Mouse (Mus musculus): Measurements from ENCODE around the gene Ccnd3. TPM values are rescaled to one million over a fixed set of nuclear protein-coding genes. Genes with fewer than 3 reads are reported as not detected.

The Ccnd3 gene
- polyA plus RNA-seq, 2 experiments = 195 to 379 TPM

- 92% methylated on average over 3 of the region's 3 CpGs for WGBS (ENCODE audit: insufficient replicate concordance)
- no peaks in the 10 kb centered on the region for H3K9me3 ChIP-seq (ENCODE audit: control insufficient read depth, low read length)
- no peaks in the 10 kb centered on the region for H3K27me3 ChIP-seq (ENCODE audit: control insufficient read depth, insufficient read depth, low read length)
- DNase-seq (ENCODE audit: low read depth in 3 of 3, low spot score in 3 of 3) (no peak), ATAC-seq (ENCODE audit: insufficient read depth) (no peak)
- TF ChIP-seq CTCF (IDR thresholded peaks at IDR 0.05; ENCODE audit: low read depth) (peak; percentile 60), EP300 (IDR thresholded peaks at IDR 0.05; ENCODE audit: low read depth) (no peak)
- H3K27ac ChIP-seq = no peak overlapping the region
- peaks cover 35 to 55% of the 10 kb centered on the region in 2 experiments for H3K4me1 ChIP-seq (replicated peaks; ENCODE audit: control insufficient read depth in 2 of 2, insufficient read depth in 2 of 2, low read length in 1 of 2)
- H3K4me2 ChIP-seq (ENCODE audit: low read depth) = no peak overlapping the region
- H3K4me3 ChIP-seq (ENCODE audit: insufficient read depth in 1 of 2, low read depth in 2 of 2, low read length in 2 of 2) = no peak overlapping the region
- no peak overlapping the region for H3K9ac ChIP-seq (replicated peaks)
- H3K36me3 ChIP-seq (replicated peaks; ENCODE audit: control insufficient read depth, insufficient read depth, low read depth) = no peaks in the 10 kb centered on the region
These were observed 11.4 kb downstream of the Ccnd3 start for GRCm38 (mm10) chr17:47516232-47516631.

GRCm38 (mm10) chr17:47518205-47518604 is 13.4 kb downstream of the Ccnd3 start:
- DNase-seq (ENCODE audit: low read depth in 3 of 3, low spot score in 3 of 3) (no peak), ATAC-seq (ENCODE audit: insufficient read depth) (no peak)
- no peak overlapping the region; the same call in none of the 2 replicates for H3K27ac ChIP-seq
- WGBS (ENCODE audit: insufficient replicate concordance) = 61% methylated on average over 8 of the region's 8 CpGs
- H3K4me2 ChIP-seq (ENCODE audit: low read depth) = no peak overlapping the region
- peaks cover 33 to 53% of the 10 kb centered on the region in 2 experiments for H3K4me1 ChIP-seq (replicated peaks; ENCODE audit: control insufficient read depth in 2 of 2, insufficient read depth in 2 of 2, low read length in 1 of 2)
- TF ChIP-seq EP300 (IDR thresholded peaks at IDR 0.05; ENCODE audit: low read depth) (no peak), CTCF (IDR thresholded peaks at IDR 0.05; ENCODE audit: low read depth) (no peak)
- H3K9ac ChIP-seq (replicated peaks) = no peak overlapping the region; the same call in 1 of the 2 replicates
- no peaks in the 10 kb centered on the region for H3K27me3 ChIP-seq (ENCODE audit: control insufficient read depth, insufficient read depth, low read length)
- H3K9me3 ChIP-seq (ENCODE audit: control insufficient read depth, low read length) = no peaks in the 10 kb centered on the region
- no peaks in the 10 kb centered on the region for H3K36me3 ChIP-seq (replicated peaks; ENCODE audit: control insufficient read depth, insufficient read depth, low read depth)
- no peak overlapping the region for H3K4me3 ChIP-seq (ENCODE audit: insufficient read depth in 1 of 2, low read depth in 2 of 2, low read length in 2 of 2)

GRCm38 (mm10) chr17:47521551-47522258 is 16.9 kb downstream of the Ccnd3 start:
- 3% methylated on average over 17 of the region's 17 CpGs for WGBS (ENCODE audit: insufficient replicate concordance)
- peak; percentile 82 to 85 (median 83) for DNase-seq (ENCODE audit: low read depth in 3 of 3, low spot score in 3 of 3)
- peak overlapping the region; percentile 98 for H3K27ac ChIP-seq
- H3K9me3 ChIP-seq (ENCODE audit: control insufficient read depth, low read length) = no peaks in the 10 kb centered on the region
- H3K4me2 ChIP-seq (ENCODE audit: low read depth) = peak overlapping the region; percentile 94
- H3K9ac ChIP-seq (replicated peaks) = peak overlapping the region; percentile 90
- TF ChIP-seq EP300 (IDR thresholded peaks at IDR 0.05; ENCODE audit: low read depth) (peak; percentile 81), CTCF (IDR thresholded peaks at IDR 0.05; ENCODE audit: low read depth) (no peak)
- H3K4me3 ChIP-seq (ENCODE audit: insufficient read depth in 1 of 2, low read depth in 2 of 2, low read length in 2 of 2) = peak overlapping the region; percentile 32 to 51
- H3K36me3 ChIP-seq (replicated peaks; ENCODE audit: control insufficient read depth, insufficient read depth, low read depth) = no peaks in the 10 kb centered on the region
- peaks cover 45 to 57% of the 10 kb centered on the region in 2 experiments for H3K4me1 ChIP-seq (replicated peaks; ENCODE audit: control insufficient read depth in 2 of 2, insufficient read depth in 2 of 2, low read length in 1 of 2)
- peak; percentile 90 for ATAC-seq (ENCODE audit: insufficient read depth)
- H3K27me3 ChIP-seq (ENCODE audit: control insufficient read depth, insufficient read depth, low read length) = no peaks in the 10 kb centered on the region

- 41% methylated on average over 4 of the region's 4 CpGs for whole genome bisulfite sequencing (ENCODE audit: insufficient replicate concordance)
- H3K4me1 ChIP-seq (replicated peaks; ENCODE audit: control insufficient read depth in 2 of 2, insufficient read depth in 2 of 2, low read length in 1 of 2) = peaks cover 54 to 65% of the 10 kb centered on the region in 2 experiments
These were observed 17.7 kb downstream of the Ccnd3 start for GRCm38 (mm10) chr17:47522536-47522935.

GRCm38 (mm10) chr17:47523211-47523682 is 18.4 kb downstream of the Ccnd3 start:
- H3K9me3 ChIP-seq (ENCODE audit: control insufficient read depth, low read length) = no peaks in the 10 kb centered on the region
- peaks cover 61 to 71% of the 10 kb centered on the region in 2 experiments for H3K4me1 ChIP-seq (replicated peaks; ENCODE audit: control insufficient read depth in 2 of 2, insufficient read depth in 2 of 2, low read length in 1 of 2)
- peak overlapping the region; percentile 90 for H3K9ac ChIP-seq (replicated peaks)
- TF ChIP-seq EP300 (IDR thresholded peaks at IDR 0.05; ENCODE audit: low read depth) (peak; percentile 75), CTCF (IDR thresholded peaks at IDR 0.05; ENCODE audit: low read depth) (peak; percentile 12; the same call in 1 of the 2 replicates)
- WGBS (ENCODE audit: insufficient replicate concordance) = 13% methylated on average over 18 of the region's 18 CpGs
- H3K4me2 ChIP-seq (ENCODE audit: low read depth) = peak overlapping the region; percentile 94
- no peaks in the 10 kb centered on the region for H3K36me3 ChIP-seq (replicated peaks; ENCODE audit: control insufficient read depth, insufficient read depth, low read depth)
- peak overlapping the region; percentile 98 for H3K27ac ChIP-seq
- peak; percentile 71 for ATAC-seq (ENCODE audit: insufficient read depth)
- peak; percentile 63 to 68 (median 65) for DNase-seq (ENCODE audit: low read depth in 3 of 3, low spot score in 3 of 3)
- H3K4me3 ChIP-seq (ENCODE audit: insufficient read depth in 1 of 2, low read depth in 2 of 2, low read length in 2 of 2) = peak overlapping the region in 1 of 2 experiments; percentile 2; a peak in 2 of 4 replicates
- H3K27me3 ChIP-seq (ENCODE audit: control insufficient read depth, insufficient read depth, low read length) = no peaks in the 10 kb centered on the region

More at GRCm38 (mm10) chr17:47522536-47522935, 17.7 kb downstream of the Ccnd3 start:
- H3K4me3 ChIP-seq (ENCODE audit: insufficient read depth in 1 of 2, low read depth in 2 of 2, low read length in 2 of 2) = no peak overlapping the region; a peak in 1 of 4 replicates
- peak overlapping the region; percentile 90 for H3K9ac ChIP-seq (replicated peaks)
- TF ChIP-seq EP300 (IDR thresholded peaks at IDR 0.05; ENCODE audit: low read depth) (no peak), CTCF (IDR thresholded peaks at IDR 0.05; ENCODE audit: low read depth) (no peak)
- H3K36me3 ChIP-seq (replicated peaks; ENCODE audit: control insufficient read depth, insufficient read depth, low read depth) = no peaks in the 10 kb centered on the region
- ATAC-seq (ENCODE audit: insufficient read depth) = no peak
- no peaks in the 10 kb centered on the region for H3K27me3 ChIP-seq (ENCODE audit: control insufficient read depth, insufficient read depth, low read length)
- H3K9me3 ChIP-seq (ENCODE audit: control insufficient read depth, low read length) = no peaks in the 10 kb centered on the region
- DNase-seq (ENCODE audit: low read depth in 3 of 3, low spot score in 3 of 3) = no peak
- H3K27ac ChIP-seq = peak overlapping the region; percentile 98
- H3K4me2 ChIP-seq (ENCODE audit: low read depth) = peak overlapping the region; percentile 94
